Mouse (Mus musculus) right cerebral cortex, adult 2 months (tissue): ENCODE results near the gene Scel.
"Not testable (repeated sequence)": the region's sequence is repeated elsewhere in the genome, so short reads cannot be mapped to it uniquely, and the experiment has no call there.

Source experiments
- DNase-seq, 2 experiments: peaks; one replicate each; pipeline ENCODE4 v3.0.0; 2021 to 2022; ENCODE audit warnings: low spot score in 2 of 2

Gene Scel

GRCm38 (mm10) chr14:103512802-103513472 lies at the start of gene Scel:
Gene Scel, plus strand, starts transcription at chr14:103513342.
- DNase-seq = peak; percentile 44 to 45

GRCm38 (mm10) chr14:103468691-103469463 lies 44.3 kb upstream of the Scel start:
- peak in 1 of 2 experiments; percentile 55 for DNase-seq

- DNase-seq = peak; percentile 56 to 69
Measured at GRCm38 (mm10) chr14:103469464-103470015, 43.6 kb upstream of the Scel start.

GRCm38 (mm10) chr14:103471074-103471778 lies 41.9 kb upstream of the Scel start:
- peak in 1 of 2 experiments; percentile 27 for DNase-seq

GRCm38 (mm10) chr14:103471806-103472553 lies 41.2 kb upstream of the Scel start:
- DNase-seq = peak; percentile 89 to 92

GRCm38 (mm10) chr14:103472554-103472905 lies 40.6 kb upstream of the Scel start:
- DNase-seq = no peak

GRCm38 (mm10) chr14:103475312-103475711 lies 37.8 kb upstream of the Scel start:
- DNase-seq = no peak

- DNase-seq = not testable (repeated sequence)
Measured at GRCm38 (mm10) chr14:103476232-103476631, 36.9 kb upstream of the Scel start.

- no peak for DNase-seq
Measured at GRCm38 (mm10) chr14:103477281-103477680, 35.9 kb upstream of the Scel start.

GRCm38 (mm10) chr14:103477959-103478358 lies 35.2 kb upstream of the Scel start:
- no peak for DNase-seq

- no peak for DNase-seq
Measured at GRCm38 (mm10) chr14:103479446-103479845, 33.7 kb upstream of the Scel start.

- DNase-seq = no peak
Measured at GRCm38 (mm10) chr14:103481514-103481913, 31.6 kb upstream of the Scel start.

- DNase-seq = no peak
Measured at GRCm38 (mm10) chr14:103485671-103486070, 27.5 kb upstream of the Scel start.

GRCm38 (mm10) chr14:103486974-103487373 lies 26.2 kb upstream of the Scel start:
- DNase-seq = no peak

GRCm38 (mm10) chr14:103488659-103489058 lies 24.5 kb upstream of the Scel start:
- DNase-seq = no peak

- no peak for DNase-seq
Measured at GRCm38 (mm10) chr14:103498199-103498598, 14.9 kb upstream of the Scel start.

GRCm38 (mm10) chr14:103498613-103499012 lies 14.5 kb upstream of the Scel start:
- DNase-seq = no peak

- DNase-seq = no peak
Measured at GRCm38 (mm10) chr14:103499060-103499459, 14.1 kb upstream of the Scel start.

- DNase-seq = peak in 1 of 2 experiments; percentile 12
Measured at GRCm38 (mm10) chr14:103500309-103500708, 12.8 kb upstream of the Scel start.

- no peak for DNase-seq
Measured at GRCm38 (mm10) chr14:103500941-103501340, 12.2 kb upstream of the Scel start.

GRCm38 (mm10) chr14:103504514-103504913 lies 8.6 kb upstream of the Scel start:
- DNase-seq = no peak
